Comparison of ENCODE assay signal across 10 mouse cellular contexts in genomic region chr1:55221352-55221751, GRCm38 (mm10). TPM values are rescaled to one million over a fixed set of nuclear protein-coding genes. Genes with fewer than 3 reads are reported as not detected.
A peak's percentile ranks its signal among the peaks of the same experiment; 100 is the strongest.
DNase-seq lines count a peak whose midpoint lies in the region; ATAC-seq and TF ChIP-seq lines count a peak whose summit lies in the region.
"Had no signal": no experiment of that assay in that cellular context is flagged by ENCODE, and none has a peak within 500 bp of the region (broad histone marks: within the 10 kb centered on the region; RNA-seq: fewer than 3 reads in every experiment).

No protein-coding gene starts in this region.

- WGBS in kidney, postnatal 0 days = 80% methylated on average over 4 of the region's 4 CpGs

- no peaks in the 10 kb centered on the region for H3K36me3 ChIP-seq in kidney, postnatal 0 days (ENCODE audit: insufficient read depth, low read length)

- no peaks in the 10 kb centered on the region for H3K27me3 ChIP-seq in kidney, postnatal 0 days (ENCODE audit: insufficient read depth, low read length)

- H3K4me1 ChIP-seq in kidney, postnatal 0 days (replicated peaks; ENCODE audit: insufficient read depth, low read length) = no peaks in the 10 kb centered on the region

- H3K4me2 ChIP-seq in kidney, postnatal 0 days (ENCODE audit: low read length) = no peak overlapping the region

- ATAC-seq in kidney, postnatal 0 days (replicated peaks; ENCODE audit: low FRiP score, low read depth) = no peak

- intact Hi-C loops in heart, postnatal 10 days (cut with DNase I) = no loop called here

- H3K27ac ChIP-seq in kidney, postnatal 0 days = no peak overlapping the region

- no peak overlapping the region for H3K9ac ChIP-seq in kidney, postnatal 0 days (ENCODE audit: low read depth, low read length)

- no peak for TF ChIP-seq CTCF in kidney, postnatal 0 days (IDR thresholded peaks at IDR 0.05; ENCODE audit: low read depth)

- no peak overlapping the region for H3K4me3 ChIP-seq in kidney, postnatal 0 days (replicated peaks; ENCODE audit: low read depth, low read length)
- H3K4me3 ChIP-seq: megakaryocyte, embryonic 14.5 days had no signal

- peak; percentile 28 to 36 for DNase-seq in cerebellum, adult 18-20 months
- DNase-seq in cerebellum, postnatal 4 days (ENCODE audit: low spot score in 2 of 2) = no peak
- peak; percentile 28 for DNase-seq in kidney, postnatal 0 days (ENCODE audit: low spot score)
- no peak for DNase-seq in kidney, adult 9 months
- DNase-seq in NIH3T3 (ENCODE audit: low read depth) = peak; percentile 31
- DNase-seq in heart, postnatal 10 days = peak; percentile 69 to 77
- DNase-seq in thymus, postnatal 36 days = no peak
- no peak for DNase-seq in thymus, postnatal 4 days
- DNase-seq: kidney, adult 18-20 months had no signal

- H3K9me3 ChIP-seq in kidney, postnatal 0 days (replicated peaks; ENCODE audit: low read length) = no peaks in the 10 kb centered on the region
- H3K9me3 ChIP-seq: megakaryocyte, embryonic 14.5 days had no signal

RNA-seq across cellular contexts. Expression of gene Rftn2, which starts 5.2 kb away (rescaled TPM):
- polyA plus RNA-seq in kidney, postnatal 0 days (2015; fragmentation: Nextera tagmentation; extraction: Ambion mirVana) = 7.0 TPM in 2 replicates
- total RNA-seq in heart, postnatal 10 days (2021) = 10 to 100 TPM; 12.4 to 14.1 TPM

RNA-seq across cellular contexts. Expression of gene Mars2, which starts 15.6 kb away (rescaled TPM):
- 1.8 and 2.0 TPM in 2 replicates for polyA plus RNA-seq in kidney, postnatal 0 days (2015; fragmentation: Nextera tagmentation; extraction: Ambion mirVana)
- total RNA-seq in heart, postnatal 10 days (2021) = 1 to 10 TPM; 4.2 to 5.5 TPM

Comparison
In these comparisons a context has a peak if more than half of its experiments do, and no peak if none do; other contexts are left out.
1. DNase-seq: peak in cerebellum, adult 18-20 months (2 of 2), kidney, postnatal 0 days (single experiment), NIH3T3 (single experiment) and heart, postnatal 10 days (2 of 2); none in cerebellum, postnatal 4 days (0 of 2), kidney, adult 9 months (single experiment), thymus, postnatal 36 days (0 of 2) and thymus, postnatal 4 days (single experiment).